Comparison of ENCODE assay signal across 9 mouse cellular contexts in the genomic region with DNA sequence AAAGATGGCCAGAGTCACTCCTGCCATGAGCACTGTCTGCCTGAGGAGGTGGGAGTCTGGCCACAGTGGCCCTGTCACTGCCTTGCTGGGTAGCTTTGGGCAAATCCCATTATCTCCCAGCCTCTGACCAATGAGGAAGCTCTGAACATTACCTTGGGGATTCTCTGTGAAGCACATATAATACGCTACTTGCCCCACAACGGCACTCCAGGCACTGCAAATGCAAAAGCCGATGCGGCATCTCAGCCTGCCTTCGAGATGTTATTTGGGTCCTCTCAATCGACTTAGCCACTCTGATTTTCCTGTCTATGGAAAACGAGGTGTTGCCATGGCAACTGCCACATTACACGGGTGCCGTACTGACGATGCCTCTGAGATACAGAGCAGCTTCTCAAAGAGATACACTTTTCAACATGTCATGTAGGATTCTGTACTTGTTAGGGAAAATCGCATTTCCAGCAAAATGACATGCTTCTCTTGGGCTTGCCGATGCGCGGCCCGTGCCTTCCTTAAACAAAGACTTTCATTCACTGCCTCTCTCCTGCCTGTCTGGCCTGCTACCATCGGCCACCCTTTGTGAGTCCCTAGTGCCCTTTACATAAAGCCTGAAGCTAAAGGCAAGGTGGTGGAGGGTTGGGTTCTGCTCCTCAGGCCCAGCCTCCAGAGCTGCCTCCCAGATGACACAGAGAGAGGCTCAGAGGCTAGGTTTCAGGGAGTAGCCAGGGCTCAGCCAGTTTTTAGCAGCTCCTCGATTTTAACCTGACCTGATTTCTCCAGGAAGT.
DNase-seq lines count a peak whose midpoint lies in the region; ATAC-seq and TF ChIP-seq lines count a peak whose summit lies in the region.
"Had no signal": no experiment of that assay in that cellular context is flagged by ENCODE, and none has a peak within 500 bp of the region (broad histone marks: within the 10 kb centered on the region; RNA-seq: fewer than 3 reads in every experiment).

No protein-coding gene starts in this region.

- H3K4me2 ChIP-seq in embryonic facial prominence, embryonic 12.5 days (replicated peaks): no peak overlapping the region
- H3K4me2 ChIP-seq in midbrain, embryonic 13.5 days (replicated peaks): peak overlapping the region; percentile 32
- H3K4me2 ChIP-seq: heart, embryonic 13.5 days had no signal

- H3K9ac ChIP-seq in embryonic facial prominence, embryonic 12.5 days: no peak overlapping the region
- peak overlapping the region; percentile 57 for H3K9ac ChIP-seq in midbrain, embryonic 13.5 days (replicated peaks)
- H3K9ac ChIP-seq: heart, embryonic 13.5 days had no signal

- H3K4me1 ChIP-seq in embryonic facial prominence, embryonic 12.5 days: peaks cover 14% of the 10 kb centered on the region
- peaks cover 50% of the 10 kb centered on the region for H3K4me1 ChIP-seq in midbrain, embryonic 13.5 days (replicated peaks)
- H3K4me1 ChIP-seq: heart, embryonic 13.5 days had no signal

- H3K4me3 ChIP-seq in embryonic facial prominence, embryonic 12.5 days: no peak overlapping the region
- no peak overlapping the region for H3K4me3 ChIP-seq in layer of hippocampus, adult 2 months
- H3K4me3 ChIP-seq in midbrain, embryonic 13.5 days (replicated peaks): no peak overlapping the region
- H3K4me3 ChIP-seq: heart, embryonic 13.5 days had no signal

- TF ChIP-seq CTCF in layer of hippocampus, adult 2 months (conservative IDR thresholded peaks at IDR 0.05): no peak

- no peaks in the 10 kb centered on the region for H3K27me3 ChIP-seq in embryonic facial prominence, embryonic 12.5 days
- peaks cover 13% of the 10 kb centered on the region for H3K27me3 ChIP-seq in midbrain, embryonic 13.5 days
- H3K27me3 ChIP-seq: heart, embryonic 13.5 days had no signal

- H3K27ac ChIP-seq in embryonic facial prominence, embryonic 12.5 days: peak overlapping the region; percentile 46; the same call in 1 of the 2 replicates
- H3K27ac ChIP-seq in layer of hippocampus, adult 2 months: peak overlapping the region; percentile 86
- peak overlapping the region; percentile 97 for H3K27ac ChIP-seq in midbrain, embryonic 13.5 days
- H3K27ac ChIP-seq: heart, embryonic 13.5 days had no signal

- DNase-seq in brain, embryonic 18.5 days (ENCODE audit: low read depth, low spot score): peak; percentile 91
- DNase-seq in layer of hippocampus, adult 2 months (ENCODE audit: low spot score in 2 of 2): peak; percentile 67 to 80
- no peak for DNase-seq in ovary, adult 18-20 months (ENCODE audit: low spot score)
- no peak for DNase-seq in testis, postnatal 14 days (ENCODE audit: low spot score)
- no peak for DNase-seq in adrenal gland, adult 18-20 months (ENCODE audit: low spot score in 2 of 2)
- no peak for DNase-seq in urinary bladder, postnatal 10 days (ENCODE audit: low spot score)

- H3K9me3 ChIP-seq in embryonic facial prominence, embryonic 12.5 days: no peaks in the 10 kb centered on the region
- no peaks in the 10 kb centered on the region for H3K9me3 ChIP-seq in midbrain, embryonic 13.5 days
- H3K9me3 ChIP-seq: heart, embryonic 13.5 days had no signal

- 18% methylated on average over 17 of the region's 17 CpGs for WGBS in embryonic facial prominence, embryonic 12.5 days
- WGBS in midbrain, embryonic 13.5 days: 9% methylated on average over 17 of the region's 17 CpGs

- H3K36me3 ChIP-seq in embryonic facial prominence, embryonic 12.5 days: no peaks in the 10 kb centered on the region
- no peaks in the 10 kb centered on the region for H3K36me3 ChIP-seq in midbrain, embryonic 13.5 days
- H3K36me3 ChIP-seq: heart, embryonic 13.5 days had no signal

- no peak for ATAC-seq in embryonic facial prominence, embryonic 12.5 days (ENCODE audit: insufficient number of reproducible peaks, insufficient read depth, low FRiP score, low TSS enrichment)
- peak; percentile 89 for ATAC-seq in midbrain, embryonic 13.5 days

Comparison
In these comparisons a context has a peak if more than half of its experiments do, and no peak if none do; other contexts are left out.
1. DNase-seq: peak in brain, embryonic 18.5 days (single experiment) and layer of hippocampus, adult 2 months (2 of 2); none in ovary, adult 18-20 months (single experiment), testis, postnatal 14 days (single experiment), adrenal gland, adult 18-20 months (0 of 2) and urinary bladder, postnatal 10 days (single experiment).
2. H3K27ac ChIP-seq: peak in every context shown above with its lines; median percentile 97 in midbrain, embryonic 13.5 days; 86 in layer of hippocampus, adult 2 months; 46 in embryonic facial prominence, embryonic 12.5 days.